Mouse (Mus musculus): Measurements from ENCODE around the gene Sqstm1.
"Not testable (repeated sequence)": the region's sequence is repeated elsewhere in the genome, so short reads cannot be mapped to it uniquely, and the experiment has no call there.

- not testable (repeated sequence) for TF ChIP-seq KAT2A (IDR thresholded peaks at IDR 0.05; ENCODE audit: insufficient replicate concordance, low read length); ETS1 (conservative IDR thresholded peaks at IDR 0.05; ENCODE audit: low read depth, low read length); USF1 (IDR thresholded peaks at IDR 0.05; ENCODE audit: low read depth, low read length); MXI1 (IDR thresholded peaks at IDR 0.05; ENCODE audit: low read depth, low read length); HCFC1 (IDR thresholded peaks at IDR 0.05; ENCODE audit: low read depth, low read length); POLR2A (IDR thresholded peaks at IDR 0.05; ENCODE audit: low read depth, low read length); ZMIZ1 (IDR thresholded peaks at IDR 0.05; ENCODE audit: low read depth, low read length); GABPA (IDR thresholded peaks at IDR 0.05; ENCODE audit: insufficient replicate concordance, low read depth, low read length)
These were observed 36.4 kb downstream of the Sqstm1 start, which contains the start of gene Mrnip for GRCm38 (mm10) chr11:50174111-50174729.
